Mouse (Mus musculus) E14TG2a.4 (cell line): ENCODE measurements around the gene Zfp280b.

Experiments
- CTCF ChIP-seq: conservative IDR thresholded peaks from 2 replicates; pipeline ENCODE4 v1.5.1; 2014; ENCODE audit warnings: low read length
- NANOG ChIP-seq: IDR thresholded peaks from 2 replicates; pipeline ENCODE4 v1.6.1; 2014; ENCODE audit warnings: borderline replicate concordance, low read length, mixed read lengths

DNA sequence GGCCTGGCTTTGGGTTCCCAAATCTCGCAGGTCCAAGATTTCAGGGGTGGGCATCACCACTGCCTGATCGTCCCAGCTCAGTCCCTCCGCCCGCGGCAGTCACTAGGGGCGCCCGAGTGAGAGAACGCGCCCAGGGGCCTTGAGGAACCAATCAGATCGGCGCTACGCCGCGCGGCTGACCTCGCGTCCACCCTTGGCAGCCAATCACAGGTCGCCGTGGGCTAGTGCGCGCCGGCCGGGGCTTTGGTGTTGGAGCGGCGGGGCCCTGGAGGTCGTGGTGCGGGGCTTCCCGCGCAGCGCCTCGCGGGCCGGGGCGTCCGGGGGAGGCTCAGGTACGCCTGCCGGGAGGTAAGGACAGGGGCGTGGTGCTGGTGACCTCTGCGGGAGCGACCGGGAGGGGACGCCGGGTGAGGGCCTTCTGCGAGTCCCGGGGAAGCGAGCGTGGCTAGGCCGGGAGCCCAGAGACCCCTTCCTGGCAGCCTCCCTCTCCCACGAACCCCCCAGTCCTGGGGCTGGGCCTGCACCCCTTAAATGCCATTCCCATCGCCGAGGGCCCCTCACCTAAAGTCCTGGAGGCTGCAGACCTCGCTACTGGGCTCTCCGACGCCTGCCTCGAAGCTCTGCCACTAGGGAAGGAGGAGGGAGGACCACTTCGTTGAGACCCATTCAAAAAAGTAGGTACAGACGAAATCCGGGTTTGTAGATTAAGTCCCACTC is at the start of gene Zfp280b:
- TF ChIP-seq CTCF (peak; percentile 18), NANOG (no peak)
